In the genomic region with DNA sequence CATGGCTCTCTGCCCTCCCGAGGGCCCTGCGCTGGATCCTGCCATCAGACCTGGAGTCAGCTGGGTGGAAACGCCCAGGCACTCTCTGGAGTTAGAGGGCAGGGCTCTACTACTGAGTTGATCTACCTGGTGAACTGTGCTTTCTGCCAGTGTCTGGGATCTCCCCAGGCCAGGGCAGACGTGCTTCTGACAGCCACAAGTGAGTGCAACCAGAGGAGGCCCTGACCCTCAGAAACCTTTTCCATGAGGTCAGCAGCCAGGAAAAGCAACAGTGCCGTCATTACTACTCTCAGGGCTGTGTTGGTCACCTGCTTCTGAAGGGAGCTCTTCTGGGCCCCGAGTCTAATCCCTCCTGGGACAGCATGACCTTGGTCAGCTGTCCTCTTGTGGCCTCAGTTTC, we compare ENCODE assay signal across 1 mouse cellular context.
A peak's percentile ranks its signal among the peaks of the same experiment; 100 is the strongest.
TF ChIP-seq lines count a peak whose summit lies in the region.

No protein-coding gene starts in this region.

TF ChIP-seq in CH12.LX, 34 proteins besides CTCF, POLR2A, EP300 and RAD21:
- TF ChIP-seq PAX5 (IDR thresholded peaks at IDR 0.05; ENCODE audit: low read length) (no peak), ZNF384 (IDR thresholded peaks at IDR 0.05; ENCODE audit: low read depth, low read length) (no peak), KAT2A (IDR thresholded peaks at IDR 0.05; ENCODE audit: insufficient replicate concordance, low read length) (no peak), MAX (IDR thresholded peaks at IDR 0.05; ENCODE audit: low read length) (no peak), SIN3A (IDR thresholded peaks at IDR 0.05; ENCODE audit: low read length) (no peak), CHD2 (IDR thresholded peaks at IDR 0.05; ENCODE audit: low read length) (no peak), SMC3 (IDR thresholded peaks at IDR 0.05; ENCODE audit: low read depth, low read length) (no peak), TBP (conservative IDR thresholded peaks at IDR 0.05; ENCODE audit: low read depth, low read length) (no peak), MEF2A (IDR thresholded peaks at IDR 0.05; ENCODE audit: borderline replicate concordance, low read depth, low read length) (peak; percentile 94), BHLHE40 (IDR thresholded peaks at IDR 0.05; ENCODE audit: low read depth, low read length) (peak; percentile 54), JUND (conservative IDR thresholded peaks at IDR 0.05; ENCODE audit: low read depth, low read length) (no peak), TCF12 (IDR thresholded peaks at IDR 0.05; ENCODE audit: low read depth, low read length) (no peak), USF2 (conservative IDR thresholded peaks at IDR 0.05; ENCODE audit: low read depth, low read length) (no peak), ETS1 (conservative IDR thresholded peaks at IDR 0.05; ENCODE audit: low read depth, low read length) (peak; percentile 83; the same call in 1 of the 2 replicates), IRF4 (IDR thresholded peaks at IDR 0.05; ENCODE audit: low read depth, low read length) (0 out of 2 replicates have a peak, but pooled peaks have one; percentile 15)
